Mouse (Mus musculus): ENCODE measurements around the gene Zfp941. TPM values are rescaled to one million over a fixed set of nuclear protein-coding genes. Genes with fewer than 3 reads are reported as not detected.

The Zfp941 gene
- polyA plus RNA-seq, 1 experiment from 2014 or later = 0.74 TPM

Other genes starting within 250 kb of the Zfp941 start
- gene Olfr46, start 220.9 kb downstream of the Zfp941 start, polyA plus RNA-seq (2015; fragmentation: Nextera tagmentation; extraction: Ambion mirVana) = not detected in 2 replicates
- not detected in 2 replicates for gene Olfr61, start 193.2 kb downstream of the Zfp941 start, polyA plus RNA-seq (2015; fragmentation: Nextera tagmentation; extraction: Ambion mirVana)
- gene Olfr53, start 175.7 kb downstream of the Zfp941 start, polyA plus RNA-seq (2015; fragmentation: Nextera tagmentation; extraction: Ambion mirVana) = not detected in 2 replicates
- not detected in 2 replicates for gene Olfr539, start 162.2 kb downstream of the Zfp941 start, polyA plus RNA-seq (2015; fragmentation: Nextera tagmentation; extraction: Ambion mirVana)
- gene Olfr45, start 140.2 kb downstream of the Zfp941 start, polyA plus RNA-seq (2015; fragmentation: Nextera tagmentation; extraction: Ambion mirVana) = not detected in 2 replicates
- gene Olfr541, start 124.9 kb downstream of the Zfp941 start, polyA plus RNA-seq (2015; fragmentation: Nextera tagmentation; extraction: Ambion mirVana) = not detected in 2 replicates
- gene Cyp2e1, start 58.4 kb downstream of the Zfp941 start, polyA plus RNA-seq (2015; fragmentation: Nextera tagmentation; extraction: Ambion mirVana) = 0.43 and 0.63 TPM in 2 replicates
- gene Syce1, start 34.3 kb downstream of the Zfp941 start, polyA plus RNA-seq (2015; fragmentation: Nextera tagmentation; extraction: Ambion mirVana) = 0.24 and 0.40 TPM in 2 replicates
- gene Urah, start 12.8 kb upstream of the Zfp941 start, polyA plus RNA-seq (2015; fragmentation: Nextera tagmentation; extraction: Ambion mirVana) = 5.5 and 9.7 TPM in 2 replicates
- 0.39 TPM in 1 of 2 replicates, not detected in the other for gene Scgb1c1, start 23.4 kb upstream of the Zfp941 start, polyA plus RNA-seq (2015; fragmentation: Nextera tagmentation; extraction: Ambion mirVana)
- gene Odf3, start 25.6 kb upstream of the Zfp941 start, polyA plus RNA-seq (2015; fragmentation: Nextera tagmentation; extraction: Ambion mirVana) = not detected in 2 replicates
- not detected in 2 replicates for gene Gm45785, start 34.2 kb upstream of the Zfp941 start, polyA plus RNA-seq (2015; fragmentation: Nextera tagmentation; extraction: Ambion mirVana)
- 59.0 and 64.3 TPM in 2 replicates for gene Ric8a, start 34.8 kb upstream of the Zfp941 start, polyA plus RNA-seq (2015; fragmentation: Nextera tagmentation; extraction: Ambion mirVana)
- gene Bet1l, start 35.4 kb upstream of the Zfp941 start, polyA plus RNA-seq (2015; fragmentation: Nextera tagmentation; extraction: Ambion mirVana) = 40.3 and 44.2 TPM in 2 replicates
- 211 and 213 TPM in 2 replicates for gene Psmd13, start 59.8 kb upstream of the Zfp941 start, polyA plus RNA-seq (2015; fragmentation: Nextera tagmentation; extraction: Ambion mirVana)
- gene Sirt3, start 60.1 kb upstream of the Zfp941 start, polyA plus RNA-seq (2015; fragmentation: Nextera tagmentation; extraction: Ambion mirVana) = 23.5 and 25.4 TPM in 2 replicates
- 10.0 and 14.1 TPM in 2 replicates for gene Cox8b, start 78.3 kb upstream of the Zfp941 start, polyA plus RNA-seq (2015; fragmentation: Nextera tagmentation; extraction: Ambion mirVana)
- 0.16 and 0.88 TPM in 2 replicates for gene Nlrp6, start 98.7 kb upstream of the Zfp941 start, polyA plus RNA-seq (2015; fragmentation: Nextera tagmentation; extraction: Ambion mirVana)
- gene Pgghg, start 119.2 kb upstream of the Zfp941 start, polyA plus RNA-seq (2015; fragmentation: Nextera tagmentation; extraction: Ambion mirVana) = 20.5 and 23.4 TPM in 2 replicates
- 2.8 and 6.6 TPM in 2 replicates for gene Ifitm5, start 128.1 kb upstream of the Zfp941 start, polyA plus RNA-seq (2015; fragmentation: Nextera tagmentation; extraction: Ambion mirVana)
- gene Gm45717, start 133.8 kb upstream of the Zfp941 start, polyA plus RNA-seq (2015; fragmentation: Nextera tagmentation; extraction: Ambion mirVana) = 0.67 TPM in 1 of 2 replicates, not detected in the other
- 949 and 984 TPM in 2 replicates for gene Ifitm2, start 133.8 kb upstream of the Zfp941 start, polyA plus RNA-seq (2015; fragmentation: Nextera tagmentation; extraction: Ambion mirVana)
- 38.8 and 49.1 TPM in 2 replicates for gene Ifitm1, start 145.0 kb upstream of the Zfp941 start, polyA plus RNA-seq (2015; fragmentation: Nextera tagmentation; extraction: Ambion mirVana)
- gene Ifitm3, start 188.6 kb upstream of the Zfp941 start, polyA plus RNA-seq (2015; fragmentation: Nextera tagmentation; extraction: Ambion mirVana) = 262 and 316 TPM in 2 replicates
- gene Ifitm6, start 195.7 kb upstream of the Zfp941 start, polyA plus RNA-seq (2015; fragmentation: Nextera tagmentation; extraction: Ambion mirVana) = 1.5 and 1.8 TPM in 2 replicates
- not detected in 2 replicates for gene Gm17387, start 207.0 kb upstream of the Zfp941 start, polyA plus RNA-seq (2015; fragmentation: Nextera tagmentation; extraction: Ambion mirVana)
- 3.2 and 3.8 TPM in 2 replicates for gene B4galnt4, start 238.9 kb upstream of the Zfp941 start, polyA plus RNA-seq (2015; fragmentation: Nextera tagmentation; extraction: Ambion mirVana)